Mouse (Mus musculus): ENCODE measurements at regions not wholly inside any gene's neighbourhood (a gene's known extent, or its start where the extent isn't known, plus 50 kb on each side); places are given as distances from the start of the nearest gene placed in this dataset.
"Not testable (repeated sequence)": the region's sequence is repeated elsewhere in the genome, so short reads cannot be mapped to it uniquely, and the experiment has no call there.

- DNase-seq (ENCODE audit: low spot score in 2 of 2), result not testable (repeated sequence)
Observed at GRCm38 (mm10) chr17:9066633-9067032, 78.5 kb downstream of the 1700010I14Rik start.

- DNase-seq (ENCODE audit: low spot score in 2 of 2), result no peak
Observed at GRCm38 (mm10) chr17:9068859-9069602, 80.9 kb downstream of the 1700010I14Rik start.

- no peak for DNase-seq (ENCODE audit: low spot score in 2 of 2)
Observed at GRCm38 (mm10) chr17:9083629-9084028, 95.5 kb downstream of the 1700010I14Rik start.

- no peak for DNase-seq (ENCODE audit: low spot score in 2 of 2)
Observed at GRCm38 (mm10) chr17:9127866-9128265, 139.7 kb downstream of the 1700010I14Rik start.

GRCm38 (mm10) chr17:9145605-9146223 is 157.6 kb downstream of the 1700010I14Rik start:
- no peak for DNase-seq (ENCODE audit: low spot score in 2 of 2)

GRCm38 (mm10) chr17:9150654-9151053 is 162.5 kb downstream of the 1700010I14Rik start:
- DNase-seq (ENCODE audit: low spot score in 2 of 2), result no peak

- no peak for DNase-seq (ENCODE audit: low spot score in 2 of 2)
Observed at GRCm38 (mm10) chr17:9162148-9162547, 174.0 kb downstream of the 1700010I14Rik start.

GRCm38 (mm10) chr17:9162676-9163075 is 174.5 kb downstream of the 1700010I14Rik start:
- no peak for DNase-seq (ENCODE audit: low spot score in 2 of 2)

- DNase-seq (ENCODE audit: low spot score in 2 of 2), result no peak
Observed at GRCm38 (mm10) chr17:9163285-9163684, 175.2 kb downstream of the 1700010I14Rik start.

GRCm38 (mm10) chr17:9164501-9164900 is 176.4 kb downstream of the 1700010I14Rik start:
- DNase-seq (ENCODE audit: low spot score in 2 of 2), result no peak

- peak; percentile 33 to 69 for DNase-seq (ENCODE audit: low spot score in 2 of 2)
Observed at GRCm38 (mm10) chr17:9167161-9167560, 179.0 kb downstream of the 1700010I14Rik start.

GRCm38 (mm10) chr17:9167571-9168201 is 179.6 kb downstream of the 1700010I14Rik start:
- DNase-seq (ENCODE audit: low spot score in 2 of 2), result peak in 1 of 2 experiments; percentile 41

GRCm38 (mm10) chr17:9168411-9168810 is 180.3 kb downstream of the 1700010I14Rik start:
- peak; percentile 76 to 93 for DNase-seq (ENCODE audit: low spot score in 2 of 2)

- peak; percentile 63 to 88 for DNase-seq (ENCODE audit: low spot score in 2 of 2)
Observed at GRCm38 (mm10) chr17:9169371-9169770, 181.2 kb downstream of the 1700010I14Rik start.

- no peak for DNase-seq (ENCODE audit: low spot score in 2 of 2)
Observed at GRCm38 (mm10) chr17:9197160-9197559, 209.0 kb downstream of the 1700010I14Rik start.

- DNase-seq (ENCODE audit: low spot score in 2 of 2), result no peak
Observed at GRCm38 (mm10) chr17:9200386-9200785, 212.3 kb downstream of the 1700010I14Rik start.

GRCm38 (mm10) chr17:9202496-9202895 is 214.4 kb downstream of the 1700010I14Rik start:
- DNase-seq (ENCODE audit: low spot score in 2 of 2), result no peak

- DNase-seq (ENCODE audit: low spot score in 2 of 2), result no peak
Observed at GRCm38 (mm10) chr17:9210626-9211025, 211.2 kb upstream of the Gm17728 start.

- no peak for DNase-seq (ENCODE audit: low spot score in 2 of 2)
Observed at GRCm38 (mm10) chr17:9223097-9223496, 198.8 kb upstream of the Gm17728 start.

- no peak for DNase-seq (ENCODE audit: low spot score in 2 of 2)
Observed at GRCm38 (mm10) chr17:9227872-9228575, 193.8 kb upstream of the Gm17728 start.

- no peak for DNase-seq (ENCODE audit: low spot score in 2 of 2)
Observed at GRCm38 (mm10) chr17:9235141-9235571, 186.7 kb upstream of the Gm17728 start.

GRCm38 (mm10) chr17:9258646-9259170 is 163.2 kb upstream of the Gm17728 start:
- no peak for DNase-seq (ENCODE audit: low spot score in 2 of 2)

Measured in cerebellum, postnatal 4 days (tissue).